In genomic region chr14:73368966-73369365, GRCm38 (mm10) we compare ENCODE assay signal across 12 mouse cellular contexts.
"Had no signal": no experiment of that assay in that cellular context is flagged by ENCODE, and none has a peak within 500 bp of the region (broad histone marks: within the 10 kb centered on the region; RNA-seq: fewer than 3 reads in every experiment).

No protein-coding gene starts in this region.

- H3K4me3 ChIP-seq: kidney, embryonic 15.5 days; limb, embryonic 13.5 days; midbrain, embryonic 12.5 days had no signal

- H3K27me3 ChIP-seq: kidney, embryonic 15.5 days; limb, embryonic 13.5 days; midbrain, embryonic 12.5 days had no signal

- H3K4me1 ChIP-seq: midbrain, embryonic 12.5 days had no signal

- H3K9ac ChIP-seq: kidney, embryonic 15.5 days; limb, embryonic 13.5 days; liver, embryonic 14.5 days; midbrain, embryonic 12.5 days had no signal

- H3K9me3 ChIP-seq: kidney, embryonic 15.5 days; limb, embryonic 13.5 days; midbrain, embryonic 12.5 days had no signal

- H3K27ac ChIP-seq: kidney, embryonic 15.5 days; limb, embryonic 13.5 days; liver, embryonic 14.5 days; midbrain, embryonic 12.5 days had no signal

- ATAC-seq: midbrain, embryonic 16.5 days had no signal

- DNase-seq: kidney, adult 2 months; kidney, postnatal 14 days; left cerebral cortex, postnatal 4 days; lung, adult 18-20 months; right cerebral cortex, postnatal 4 days; thymus, adult 18-20 months; thymus, postnatal 14 days had no signal

- H3K4me2 ChIP-seq: kidney, embryonic 15.5 days; limb, embryonic 13.5 days; midbrain, embryonic 12.5 days had no signal
